Mouse (Mus musculus) left cerebral cortex, adult 2 months (tissue): ENCODE data around the gene Tspan18. TPM values are rescaled to one million over a fixed set of nuclear protein-coding genes. Genes with fewer than 3 reads are reported as not detected.
A peak's percentile ranks its signal among the peaks of the same experiment; 100 is the strongest.

Experiments used
- DNase-seq, 2 experiments: peaks; one replicate each; pipeline ENCODE4 v3.0.0; 2021 to 2022; ENCODE audit warnings: low spot score in 2 of 2, mixed read lengths in 1 of 2; ENCODE audit errors: extremely low spot score in 1 of 2
- H3K27ac ChIP-seq: fragments of 200-600 bp; 2 replicates; pipeline ENCODE4 v1.8.1; 2022
- H3K4me3 ChIP-seq: fragments of 200-600 bp; 2 replicates; pipeline ENCODE4 v1.8.1; 2022
- CTCF ChIP-seq: fragments of 200-600 bp; IDR thresholded peaks from 2 replicates; pipeline ENCODE4 v1.8.1; 2022; ENCODE audit warnings: antibody characterized with exemption, mild to moderate bottlenecking, moderate library complexity
- intact Hi-C: fragments of 180-260 bp; cut with DNase I; formaldehyde crosslinking; loops from one replicate; pipeline ENCODE4 v1.15.1; 2025
- total RNA-seq, 2 experiments: library from RNA; stranded (reverse); gene quantifications; 2 replicates each; pipeline ENCODE4 v1.2.3; 2021

Tspan18 gene
- total RNA-seq, 2 experiments from 2014 or later, result 1.5 to 3.0 TPM

DNA sequence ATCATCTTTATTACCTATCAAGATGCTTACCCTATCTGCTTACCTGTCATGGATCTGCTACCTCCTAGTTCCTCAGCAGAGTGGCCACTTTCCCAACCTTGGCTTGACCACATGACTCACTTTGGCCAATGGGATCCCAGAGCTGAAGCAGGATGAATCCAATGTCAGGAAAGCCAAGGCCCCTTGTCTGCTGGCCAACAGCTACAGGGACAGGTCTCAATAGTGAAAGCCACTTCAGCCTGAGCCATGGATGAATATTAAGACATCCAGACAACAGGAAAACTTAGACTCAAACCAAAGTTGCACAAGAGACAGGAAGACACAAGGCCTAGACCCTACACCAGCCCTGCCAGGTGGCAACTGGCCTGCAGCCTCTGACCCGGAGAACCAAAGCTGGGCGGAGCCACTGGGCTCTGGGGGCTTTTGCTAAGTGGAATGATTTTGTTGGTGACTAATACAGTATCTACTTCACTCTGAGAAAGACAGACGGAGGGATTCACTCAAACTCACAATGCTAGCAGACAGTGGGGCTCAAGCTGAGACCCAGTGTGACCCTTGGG lies 65.5 kb downstream of the Tspan18 start:
- TF ChIP-seq CTCF, result no peak
- DNase-seq, result no peak
- Histone ChIP-seq H3K4me3 (no peak overlapping the region), H3K27ac (no peak overlapping the region)
- intact Hi-C loops, result no loop called here

DNA sequence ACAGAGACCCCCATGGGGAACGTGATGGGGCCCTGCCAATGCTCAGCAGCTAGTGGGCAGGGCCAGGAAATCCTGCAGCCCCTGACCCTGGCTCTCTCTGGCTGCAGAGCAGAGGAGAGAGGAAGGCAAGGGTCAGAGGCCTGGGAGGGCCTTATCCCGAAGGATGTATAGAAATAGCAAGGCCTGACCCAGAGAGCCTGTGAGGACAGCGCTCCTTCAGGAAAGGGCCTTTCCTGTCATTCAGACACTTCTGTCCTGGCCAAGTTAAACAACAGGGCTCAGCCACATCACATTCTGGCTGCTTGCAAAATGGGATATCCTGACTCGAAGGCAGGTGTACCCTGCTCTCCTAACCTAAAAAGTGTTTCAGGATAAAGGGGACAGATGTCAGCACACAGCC lies 66.5 kb downstream of the Tspan18 start:
- no peak overlapping the region for H3K4me3 ChIP-seq
- H3K27ac ChIP-seq, result no peak overlapping the region
- no peak for DNase-seq
- no peak for TF ChIP-seq CTCF
- intact Hi-C loops, result no loop called here

GRCm38 (mm10) chr2:93266565-93267169 lies 67.6 kb downstream of the Tspan18 start:
- TF ChIP-seq CTCF, result no peak
- no peak for DNase-seq
- H3K4me3 ChIP-seq, result no peak overlapping the region
- intact Hi-C loops, result no loop called here
- H3K27ac ChIP-seq, result no peak overlapping the region

GRCm38 (mm10) chr2:93262291-93263285 lies 71.7 kb downstream of the Tspan18 start:
- DNase-seq, result no peak
- no peak for TF ChIP-seq CTCF
- Histone ChIP-seq H3K4me3 (no peak overlapping the region), H3K27ac (no peak overlapping the region)
- intact Hi-C loops, result no loop called here

DNA sequence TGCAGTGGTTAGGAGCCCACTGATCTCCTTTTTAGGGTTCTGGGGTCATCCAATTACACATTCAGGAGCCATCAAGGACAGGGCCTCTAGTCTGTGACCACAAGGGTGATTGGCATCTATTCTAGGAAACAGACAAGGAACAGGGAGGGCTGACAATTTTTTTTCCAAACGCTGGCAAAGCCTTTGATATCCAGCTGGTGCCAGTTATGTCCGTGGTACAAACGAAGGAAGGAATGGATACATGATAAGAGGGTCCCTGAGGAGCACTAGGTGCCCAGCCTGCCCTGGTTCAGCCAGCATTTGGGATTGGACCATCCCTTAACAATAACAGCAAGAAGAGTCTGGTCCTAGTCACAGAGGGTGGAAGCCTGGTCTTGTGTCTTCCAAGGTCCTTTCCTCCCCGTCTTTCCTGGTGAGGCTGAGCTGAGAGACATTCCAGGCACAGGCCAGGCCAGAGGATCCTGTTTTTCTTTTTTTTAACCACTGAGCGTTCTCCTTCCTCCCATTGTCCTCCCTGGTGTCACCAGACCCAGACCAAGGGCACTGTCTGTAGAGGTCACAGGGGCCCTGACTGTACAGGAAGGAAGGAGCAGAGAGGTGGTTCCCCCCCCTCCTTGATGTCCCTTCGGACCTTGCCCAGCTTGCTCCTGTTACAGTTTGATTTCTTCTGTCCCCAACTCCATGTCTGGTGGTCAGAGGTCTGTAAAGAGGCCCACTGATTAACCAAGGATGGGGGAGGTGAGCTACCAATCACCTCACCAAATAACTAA lies 72.6 kb downstream of the Tspan18 start:
- intact Hi-C loops, result no loop called here

DNA sequence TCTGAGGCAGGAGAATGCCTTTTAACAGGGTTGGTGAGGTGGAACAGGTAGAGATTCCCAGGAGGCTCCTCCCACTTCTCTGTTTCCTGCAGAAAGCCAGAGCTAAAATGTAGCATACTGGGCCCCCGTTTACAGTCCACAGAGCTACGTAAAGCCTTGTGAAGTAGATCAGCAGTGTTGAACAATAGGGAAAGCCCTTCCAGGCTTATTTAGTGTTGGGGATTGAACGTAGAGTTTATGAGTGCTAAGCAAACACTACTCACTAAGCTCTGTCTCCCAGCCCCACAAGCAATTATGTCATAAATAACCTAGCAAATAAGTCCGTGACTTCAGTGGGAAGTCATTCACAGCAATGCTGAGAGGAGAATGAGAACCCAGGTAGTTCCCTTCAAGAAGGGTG lies 76.7 kb downstream of the Tspan18 start:
- DNase-seq, result no peak
- Histone ChIP-seq H3K27ac (no peak overlapping the region), H3K4me3 (no peak overlapping the region)
- no peak for TF ChIP-seq CTCF
- intact Hi-C loops, result no loop called here

More for the DNA sequence above, 72.6 kb downstream of the Tspan18 start:
- TF ChIP-seq CTCF, result no peak
- Histone ChIP-seq H3K4me3 (no peak overlapping the region), H3K27ac (no peak overlapping the region)
- DNase-seq, result no peak

- DNase-seq, result no peak
- Histone ChIP-seq H3K4me3 (no peak overlapping the region), H3K27ac (no peak overlapping the region)
- TF ChIP-seq CTCF, result no peak
- intact Hi-C loops, result no loop called here
These were observed 77.4 kb downstream of the Tspan18 start for GRCm38 (mm10) chr2:93256735-93257405.

DNA sequence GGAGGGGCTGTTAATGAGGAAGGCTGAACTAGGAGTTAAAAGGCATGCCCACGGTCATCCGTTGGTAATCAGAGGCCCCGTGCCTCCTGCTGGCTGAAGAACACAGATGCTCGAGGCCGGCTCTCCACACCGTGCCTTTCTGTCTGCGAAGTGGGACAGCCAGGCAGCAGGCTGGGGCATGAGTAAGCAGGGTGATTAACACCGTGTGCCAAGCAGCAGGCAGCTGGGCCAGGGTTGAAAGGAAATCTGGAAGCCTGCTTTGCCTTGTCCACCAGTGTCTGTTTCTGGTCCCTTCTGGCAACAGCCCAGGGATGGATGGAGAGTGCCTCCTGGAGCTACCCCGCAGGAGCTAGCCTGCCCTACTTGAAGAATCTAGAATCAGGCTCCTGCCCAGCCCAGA lies 81.9 kb downstream of the Tspan18 start:
- no peak overlapping the region for H3K27ac ChIP-seq
- no peak overlapping the region for H3K4me3 ChIP-seq
- no peak; the same call in 1 of the 2 replicates for TF ChIP-seq CTCF
- peak; percentile 19 to 20 for DNase-seq
- intact Hi-C loops, result no loop called here

DNA sequence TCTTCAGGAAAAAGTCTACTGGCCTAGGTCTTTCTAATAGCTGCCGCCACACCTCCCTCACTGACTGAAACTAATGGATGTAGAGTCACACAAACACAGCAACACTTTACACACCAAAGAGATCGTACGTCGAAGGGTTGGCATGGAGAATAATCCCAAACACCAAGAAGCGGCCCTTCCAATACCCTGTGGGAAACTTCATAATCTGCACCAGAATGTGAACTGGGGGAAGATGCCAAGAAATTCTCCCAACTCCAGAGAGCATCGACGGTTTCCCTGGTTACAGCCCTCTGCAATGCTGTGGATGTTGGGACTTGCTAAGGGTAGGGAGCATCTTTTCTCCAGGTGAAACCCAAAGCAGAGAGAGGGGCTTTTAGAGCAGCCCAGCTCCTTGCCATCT lies 83.7 kb downstream of the Tspan18 start:
- Histone ChIP-seq H3K4me3 (no peak overlapping the region), H3K27ac (no peak overlapping the region)
- intact Hi-C loops, result loop anchor here (2.0 kb wide), 1 partner anchor 24 kb away; no protein-coding TSS in a partner anchor
- DNase-seq, result no peak
- TF ChIP-seq CTCF, result no peak

- DNase-seq, result no peak
- Histone ChIP-seq H3K27ac (no peak overlapping the region), H3K4me3 (no peak overlapping the region)
- TF ChIP-seq CTCF, result no peak
- intact Hi-C loops, result no loop called here
These were observed 85.2 kb downstream of the Tspan18 start for GRCm38 (mm10) chr2:93249058-93249457.

DNA sequence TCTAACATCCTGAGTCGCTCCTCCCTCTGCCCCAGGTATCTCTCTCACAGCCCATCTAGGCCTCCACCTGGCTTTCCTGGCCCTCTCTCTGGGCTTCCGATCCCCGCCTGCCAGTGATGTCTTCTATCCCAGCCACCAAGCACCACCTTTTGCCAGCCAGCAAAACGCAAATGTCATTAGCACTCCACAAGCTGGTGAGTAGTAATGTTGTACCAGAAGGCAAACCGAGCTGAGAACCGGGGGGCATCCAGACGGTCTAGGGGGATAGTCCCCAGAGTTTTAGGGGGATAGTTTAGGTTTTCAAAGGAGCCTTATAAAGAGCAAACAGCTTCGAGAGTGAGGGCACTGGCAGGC lies 90.2 kb downstream of the Tspan18 start:
- DNase-seq, result no peak
- no peak for TF ChIP-seq CTCF
- Histone ChIP-seq H3K27ac (no peak overlapping the region), H3K4me3 (no peak overlapping the region)
- intact Hi-C loops, result no loop called here
